Mouse (Mus musculus): ENCODE measurements around the gene Cd81. TPM values are rescaled to one million over a fixed set of nuclear protein-coding genes. Genes with fewer than 3 reads are reported as not detected.

Cd81 gene
- total and polyA plus RNA-seq, 3 experiments: 105 to 133 TPM; not detected in 1

GRCm38 (mm10) chr7:143027196-143027595 lies 25.3 kb upstream of the Cd81 start:
- Histone ChIP-seq H3K4me1 (ENCODE audit: control insufficient read depth in 1 of 2, insufficient read depth in 2 of 2, low read length in 2 of 2) (peaks cover 19% of the 10 kb centered on the region in 2 experiments), H3K9me3 (replicated peaks; ENCODE audit: insufficient read depth, low read length) (no peaks in the 10 kb centered on the region), H3K27me3 (ENCODE audit: control insufficient read depth in 1 of 2, insufficient read depth in 2 of 2, low read length in 2 of 2) (no peaks in the 10 kb centered on the region), H3K36me3 (ENCODE audit: control insufficient read depth in 1 of 2, insufficient read depth in 2 of 2, low read length in 2 of 2) (peaks cover 0 to 27% of the 10 kb centered on the region in 2 experiments; a peak in 3 of 4 replicates), H3K79me2 (ENCODE audit: control insufficient read depth, insufficient read depth, low read length, poor library complexity) (no peaks in the 10 kb centered on the region), H3K9ac (ENCODE audit: control insufficient read depth, low read depth, low read length, poor library complexity, severe bottlenecking) (no peak overlapping the region), H3K27ac (ENCODE audit: control insufficient read depth, low read depth, low read length) (no peak overlapping the region), H3K4me3 (ENCODE audit: control insufficient read depth in 1 of 2, insufficient read depth in 1 of 2, low read depth in 2 of 2, low read length in 2 of 2) (no peak overlapping the region)
- DNase-seq (ENCODE audit: low read depth, low spot score): no peak
- no peak for TF ChIP-seq POLR2A (IDR thresholded peaks at IDR 0.05; ENCODE audit: control insufficient read depth in 1 of 2, insufficient read depth in 1 of 2, low read depth in 1 of 2, low read length in 2 of 2, poor library complexity in 1 of 2)

- no peaks in the 10 kb centered on the region for H3K27me3 ChIP-seq (ENCODE audit: control insufficient read depth in 1 of 2, insufficient read depth in 2 of 2, low read length in 2 of 2)
- H3K9me3 ChIP-seq (replicated peaks; ENCODE audit: insufficient read depth, low read length): no peaks in the 10 kb centered on the region
- TF ChIP-seq KAT2A (conservative IDR thresholded peaks at IDR 0.05; ENCODE audit: low read depth, low read length): no peak
- no peak for TF ChIP-seq GATA1 (IDR thresholded peaks at IDR 0.05; ENCODE audit: low read depth, low read length)
- TF ChIP-seq RCOR1 (IDR thresholded peaks at IDR 0.05; ENCODE audit: low read depth, low read length): no peak
- no peak for TF ChIP-seq MAFK (IDR thresholded peaks at IDR 0.05; ENCODE audit: borderline replicate concordance, low read depth, low read length)
- no peak for TF ChIP-seq POLR2AphosphoS2 (IDR thresholded peaks at IDR 0.05; ENCODE audit: low read length)
- TF ChIP-seq POLR2A (IDR thresholded peaks at IDR 0.05; ENCODE audit: control insufficient read depth in 1 of 2, insufficient read depth in 1 of 2, low read depth in 1 of 2, low read length in 2 of 2, poor library complexity in 1 of 2): no peak
- TF ChIP-seq TCF12 (IDR thresholded peaks at IDR 0.05; ENCODE audit: low read depth, low read length): no peak
- no peak for TF ChIP-seq EP300 (IDR thresholded peaks at IDR 0.05; ENCODE audit: low read depth in 1 of 2, low read length in 2 of 2)
- TF ChIP-seq MXI1 (IDR thresholded peaks at IDR 0.05; ENCODE audit: low read depth, low read length): no peak
- TF ChIP-seq USF1 (IDR thresholded peaks at IDR 0.05; ENCODE audit: low read depth, low read length): no peak
- TF ChIP-seq E2F4 (IDR thresholded peaks at IDR 0.05; ENCODE audit: borderline replicate concordance, low read depth, low read length): no peak
- TF ChIP-seq NELFE (IDR thresholded peaks at IDR 0.05; ENCODE audit: low read depth, low read length): no peak
- no peak for TF ChIP-seq MYB (IDR thresholded peaks at IDR 0.05; ENCODE audit: low read depth, low read length)
- no peak for TF ChIP-seq MYC (IDR thresholded peaks at IDR 0.05; ENCODE audit: low read depth, low read length)
- TF ChIP-seq ZMIZ1 (IDR thresholded peaks at IDR 0.05; ENCODE audit: low read depth, low read length): no peak
- no peak for TF ChIP-seq RAD21 (IDR thresholded peaks at IDR 0.05; ENCODE audit: low read depth, low read length)
- TF ChIP-seq UBTF (IDR thresholded peaks at IDR 0.05; ENCODE audit: borderline replicate concordance, insufficient read depth, low read depth, low read length): no peak
- TF ChIP-seq CHD2 (IDR thresholded peaks at IDR 0.05; ENCODE audit: low read length): no peak
- no peaks in the 10 kb centered on the region for H3K79me2 ChIP-seq (ENCODE audit: control insufficient read depth, insufficient read depth, low read length, poor library complexity)
- no peak for DNase-seq (ENCODE audit: low read depth, low spot score)
- H3K27ac ChIP-seq (ENCODE audit: control insufficient read depth, low read depth, low read length): no peak overlapping the region
- H3K4me3 ChIP-seq (ENCODE audit: control insufficient read depth in 1 of 2, insufficient read depth in 1 of 2, low read depth in 2 of 2, low read length in 2 of 2): no peak overlapping the region
- H3K4me1 ChIP-seq (ENCODE audit: control insufficient read depth in 1 of 2, insufficient read depth in 2 of 2, low read length in 2 of 2): peaks cover 7 to 12% of the 10 kb centered on the region in 2 experiments; a peak in 3 of 4 replicates
- H3K36me3 ChIP-seq (ENCODE audit: control insufficient read depth in 1 of 2, insufficient read depth in 2 of 2, low read length in 2 of 2): peaks cover 0 to 14% of the 10 kb centered on the region in 2 experiments; a peak in 3 of 4 replicates
- H3K9ac ChIP-seq (ENCODE audit: control insufficient read depth, low read depth, low read length, poor library complexity, severe bottlenecking): no peak overlapping the region
Measured at GRCm38 (mm10) chr7:143031816-143032215, 20.7 kb upstream of the Cd81 start.

Data from MEL (cell line).